Mouse (Mus musculus): Measurements from ENCODE around the gene Aim2. TPM values are rescaled to one million over a fixed set of nuclear protein-coding genes. Genes with fewer than 3 reads are reported as not detected.
A peak's percentile ranks its signal among the peaks of the same experiment; 100 is the strongest.
"Not testable (repeated sequence)": the region's sequence is repeated elsewhere in the genome, so short reads cannot be mapped to it uniquely, and the experiment has no call there.

Aim2 gene
- polyA plus RNA-seq (2012; rRNA removed) (3.2 and 4.4 TPM in 2 replicates), polyA plus RNA-seq (2014; fragmentation: Nextera tagmentation; extraction: Ambion mirVana) (1.7 and 3.3 TPM in 2 replicates)

GRCm38 (mm10) chr1:173350372-173350957, at the start of gene Aim2:
Aim2 (plus strand) TSS chr1:173350879.
- no peak for TF ChIP-seq EP300 (IDR thresholded peaks at IDR 0.05; ENCODE audit: low read depth)
- TF ChIP-seq CTCF (IDR thresholded peaks at IDR 0.05; ENCODE audit: low read depth), result no peak
- 9% methylated on average over 10 of the region's 10 CpGs for WGBS (ENCODE audit: insufficient replicate concordance)
- H3K36me3 ChIP-seq (replicated peaks; ENCODE audit: control insufficient read depth, insufficient read depth, low read depth), result no peaks in the 10 kb centered on the region; the same call in 1 of the 2 replicates
- ATAC-seq (ENCODE audit: insufficient read depth), result peak; percentile 85
- H3K27ac ChIP-seq, result peak within 1 kb of the TSS; percentile 64
- H3K4me3 ChIP-seq (ENCODE audit: insufficient read depth in 1 of 2, low read depth in 2 of 2, low read length in 2 of 2), result peak within 1 kb of the TSS; percentile 61 to 67
- H3K27me3 ChIP-seq (ENCODE audit: control insufficient read depth, insufficient read depth, low read length), result no peaks in the 10 kb centered on the region
- DNase-seq (ENCODE audit: low read depth in 3 of 3, low spot score in 3 of 3), result no peak
- peak within 1 kb of the TSS; percentile 76 for H3K9ac ChIP-seq (replicated peaks)
- H3K9me3 ChIP-seq (ENCODE audit: control insufficient read depth, low read length), result no peaks in the 10 kb centered on the region
- peaks cover 33 to 40% of the 10 kb centered on the region in 2 experiments for H3K4me1 ChIP-seq (replicated peaks; ENCODE audit: control insufficient read depth in 2 of 2, insufficient read depth in 2 of 2, low read length in 1 of 2)
- H3K4me2 ChIP-seq (ENCODE audit: low read depth), result peak within 1 kb of the TSS; percentile 86

DNA sequence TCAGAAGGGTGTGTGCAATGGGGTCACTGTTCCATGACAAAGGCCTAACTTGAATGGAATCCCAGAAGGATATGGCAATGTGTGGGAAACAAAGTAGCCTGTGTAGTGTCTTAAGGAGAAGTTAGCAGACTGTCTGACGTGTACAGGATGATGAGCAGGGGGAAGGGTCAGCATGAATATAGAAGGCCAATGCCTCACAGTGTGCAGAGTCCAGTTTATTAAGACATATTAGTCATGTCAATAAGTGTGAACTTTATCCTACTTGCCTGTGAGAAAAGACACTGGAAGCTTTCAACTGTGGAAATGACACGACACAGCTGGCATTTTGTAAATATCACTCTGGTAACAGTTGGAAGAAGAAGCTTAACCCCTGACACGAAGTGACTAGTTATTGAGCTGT, 47.9 kb upstream of the Aim2 start:
- H3K4me1 ChIP-seq (replicated peaks; ENCODE audit: control insufficient read depth in 2 of 2, insufficient read depth in 2 of 2, low read length in 1 of 2); DNase-seq (ENCODE audit: low read depth in 3 of 3, low spot score in 3 of 3); H3K9ac ChIP-seq (replicated peaks); H3K36me3 ChIP-seq (replicated peaks; ENCODE audit: control insufficient read depth, insufficient read depth, low read depth); H3K9me3 ChIP-seq (ENCODE audit: control insufficient read depth, low read length); H3K27me3 ChIP-seq (ENCODE audit: control insufficient read depth, insufficient read depth, low read length); H3K27ac ChIP-seq; H3K4me2 ChIP-seq (ENCODE audit: low read depth); H3K4me3 ChIP-seq (ENCODE audit: insufficient read depth in 1 of 2, low read depth in 2 of 2, low read length in 2 of 2); ATAC-seq (ENCODE audit: insufficient read depth): not testable (repeated sequence)
- WGBS (ENCODE audit: insufficient replicate concordance), result 33% methylated on average over 3 of the region's 3 CpGs

DNA sequence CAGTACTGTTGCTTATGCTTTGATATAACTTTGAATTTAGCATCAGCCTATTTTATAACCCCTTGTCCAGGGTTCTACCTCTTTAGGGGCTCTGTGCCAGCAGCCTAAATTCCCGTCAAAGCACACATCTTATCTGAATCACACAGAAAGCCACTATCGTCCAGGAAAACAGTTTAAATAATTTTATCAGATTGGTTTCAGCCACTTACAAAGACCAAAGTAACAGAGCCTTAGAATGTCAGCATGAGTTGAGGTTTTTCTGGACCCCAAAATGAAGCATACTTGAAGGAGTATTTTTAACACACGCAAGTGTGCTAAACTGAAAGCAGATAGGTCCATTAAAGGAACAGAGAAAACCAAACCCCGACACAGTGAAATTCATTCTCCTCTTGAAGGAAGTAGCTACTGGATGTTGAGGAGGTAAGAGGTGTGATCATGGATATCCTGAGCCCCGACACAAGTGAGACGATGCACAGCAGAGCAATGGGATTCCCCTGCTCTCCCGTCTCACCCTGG, 37.1 kb upstream of the Aim2 start:
- H3K9me3 ChIP-seq (ENCODE audit: control insufficient read depth, low read length); DNase-seq (ENCODE audit: low read depth in 3 of 3, low spot score in 3 of 3); H3K27me3 ChIP-seq (ENCODE audit: control insufficient read depth, insufficient read depth, low read length); H3K4me1 ChIP-seq (replicated peaks; ENCODE audit: control insufficient read depth in 2 of 2, insufficient read depth in 2 of 2, low read length in 1 of 2); H3K4me2 ChIP-seq (ENCODE audit: low read depth); ATAC-seq (ENCODE audit: insufficient read depth); H3K9ac ChIP-seq (replicated peaks); H3K36me3 ChIP-seq (replicated peaks; ENCODE audit: control insufficient read depth, insufficient read depth, low read depth); H3K4me3 ChIP-seq (ENCODE audit: insufficient read depth in 1 of 2, low read depth in 2 of 2, low read length in 2 of 2); H3K27ac ChIP-seq: not testable (repeated sequence)
- 47% methylated on average over 7 of the region's 7 CpGs for WGBS (ENCODE audit: insufficient replicate concordance)

DNA sequence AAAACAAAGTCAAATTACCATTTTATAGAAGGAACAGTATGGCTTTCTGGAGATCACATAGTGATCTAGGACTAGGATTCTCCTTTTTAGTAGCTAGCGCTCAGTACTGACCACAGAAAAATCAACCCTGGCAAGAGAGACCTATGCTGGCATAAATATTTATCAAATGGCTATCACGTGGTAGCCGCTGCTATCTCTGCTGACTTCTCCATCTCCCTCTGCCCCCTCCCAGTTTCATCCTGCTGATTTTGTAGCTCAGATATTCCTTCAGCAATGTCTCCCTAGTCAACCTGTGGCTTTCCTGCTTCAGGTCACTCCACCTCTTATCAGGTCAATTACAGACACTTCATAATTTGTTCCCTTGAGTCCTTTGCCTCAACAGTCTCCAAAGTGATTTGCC, 35.0 kb upstream of the Aim2 start:
- Histone ChIP-seq H3K4me2 (ENCODE audit: low read depth) (no peak overlapping the region), H3K36me3 (replicated peaks; ENCODE audit: control insufficient read depth, insufficient read depth, low read depth) (no peaks in the 10 kb centered on the region)
- WGBS (ENCODE audit: insufficient replicate concordance), result 63% methylated on average over 3 of the region's 3 CpGs

DNA sequence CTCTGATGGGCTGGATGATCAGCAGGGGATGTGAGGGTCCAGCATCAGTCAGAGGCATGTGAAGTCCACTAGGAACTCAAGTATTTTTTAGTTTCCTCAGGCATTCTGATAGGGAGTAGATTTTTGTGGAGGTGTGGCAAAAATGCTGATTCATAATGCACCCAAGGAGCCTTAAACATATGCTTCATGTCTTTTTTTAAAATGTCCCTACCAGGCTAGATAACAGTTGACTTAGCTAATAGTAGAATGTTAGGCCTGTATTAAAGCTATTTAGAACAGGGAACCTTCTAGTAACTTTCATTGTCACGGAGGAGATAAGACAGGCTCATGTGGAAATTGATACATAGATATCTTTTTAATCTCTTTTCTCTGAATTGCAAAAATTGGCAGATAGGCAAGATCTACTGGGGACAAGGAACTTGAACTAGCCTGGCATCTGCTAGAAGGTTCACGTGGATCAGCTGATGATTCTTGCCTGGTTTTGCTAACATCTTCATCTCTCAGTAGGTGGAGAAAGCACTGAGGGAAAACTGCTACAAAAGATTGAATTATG, 32.7 kb upstream of the Aim2 start:
- 53% methylated on average over 2 of the region's 2 CpGs for WGBS (ENCODE audit: insufficient replicate concordance)
- no peak overlapping the region for H3K4me2 ChIP-seq (ENCODE audit: low read depth)

More for the DNA sequence above, 35.0 kb upstream of the Aim2 start:
- Histone ChIP-seq H3K4me3 (ENCODE audit: insufficient read depth in 1 of 2, low read depth in 2 of 2, low read length in 2 of 2) (no peak overlapping the region), H3K27me3 (ENCODE audit: control insufficient read depth, insufficient read depth, low read length) (no peaks in the 10 kb centered on the region), H3K9ac (replicated peaks) (no peak overlapping the region), H3K9me3 (ENCODE audit: control insufficient read depth, low read length) (no peaks in the 10 kb centered on the region), H3K27ac (no peak overlapping the region), H3K4me1 (replicated peaks; ENCODE audit: control insufficient read depth in 2 of 2, insufficient read depth in 2 of 2, low read length in 1 of 2) (peaks cover 0 to 2% of the 10 kb centered on the region in 2 experiments; a peak in 1 of 4 replicates)
- TF ChIP-seq EP300 (IDR thresholded peaks at IDR 0.05; ENCODE audit: low read depth), result no peak
- no peak for TF ChIP-seq CTCF (IDR thresholded peaks at IDR 0.05; ENCODE audit: low read depth)
- no peak for DNase-seq (ENCODE audit: low read depth in 3 of 3, low spot score in 3 of 3)
- no peak for ATAC-seq (ENCODE audit: insufficient read depth)

More for the DNA sequence above, 32.7 kb upstream of the Aim2 start:
- Histone ChIP-seq H3K4me3 (ENCODE audit: insufficient read depth in 1 of 2, low read depth in 2 of 2, low read length in 2 of 2) (no peak overlapping the region), H3K27me3 (ENCODE audit: control insufficient read depth, insufficient read depth, low read length) (no peaks in the 10 kb centered on the region), H3K4me1 (replicated peaks; ENCODE audit: control insufficient read depth in 2 of 2, insufficient read depth in 2 of 2, low read length in 1 of 2) (peaks cover 0 to 2% of the 10 kb centered on the region in 2 experiments; a peak in 1 of 4 replicates), H3K9me3 (ENCODE audit: control insufficient read depth, low read length) (no peaks in the 10 kb centered on the region), H3K9ac (replicated peaks) (no peak overlapping the region; the same call in 1 of the 2 replicates), H3K27ac (no peak overlapping the region), H3K36me3 (replicated peaks; ENCODE audit: control insufficient read depth, insufficient read depth, low read depth) (no peaks in the 10 kb centered on the region)
- TF ChIP-seq CTCF (IDR thresholded peaks at IDR 0.05; ENCODE audit: low read depth) (no peak), EP300 (IDR thresholded peaks at IDR 0.05; ENCODE audit: low read depth) (no peak)
- ATAC-seq (ENCODE audit: insufficient read depth) (no peak), DNase-seq (ENCODE audit: low read depth in 3 of 3, low spot score in 3 of 3) (no peak)
